Mouse (Mus musculus): ENCODE measurements around the gene Rac2. TPM values are rescaled to one million over a fixed set of nuclear protein-coding genes. Genes with fewer than 3 reads are reported as not detected.

Rac2 gene
- total and polyA plus RNA-seq, 2 experiments, result 2.8 to 35.9 TPM

- DNase-seq (ENCODE audit: extremely low read depth, low read depth, low spot score), result no peak
- Histone ChIP-seq H3K36me3 (ENCODE audit: control insufficient read depth, insufficient read depth, low read length) (no peaks in the 10 kb centered on the region), H3K79me2 (ENCODE audit: control insufficient read depth, insufficient read depth, low read length) (no peaks in the 10 kb centered on the region), H3K9ac (ENCODE audit: low read depth, low read length) (no peak overlapping the region), H3K4me1 (ENCODE audit: control insufficient read depth, insufficient read depth, low read length) (no peaks in the 10 kb centered on the region), H3K4me3 (ENCODE audit: insufficient read depth, low read depth, low read length) (peak overlapping the region; percentile 16; the same call in 1 of the 2 replicates), H3K27ac (replicated peaks; ENCODE audit: insufficient read depth, low read depth, low read length) (peak overlapping the region; percentile 12; the same call in 1 of the 2 replicates), H3K27me3 (ENCODE audit: control insufficient read depth, insufficient read depth, low read length) (no peaks in the 10 kb centered on the region)
- WGBS, result 77% methylated on average over 4 of the region's 4 CpGs
- TF ChIP-seq POLR2A (IDR thresholded peaks at IDR 0.05; ENCODE audit: extremely low read depth, insufficient read depth, low read length) (no peak), CTCF (IDR thresholded peaks at IDR 0.05; ENCODE audit: low read depth, low read length) (no peak)
Measured at GRCm38 (mm10) chr15:78597729-78598128, 25.1 kb upstream of the Rac2 start.

- H3K36me3 ChIP-seq (ENCODE audit: control insufficient read depth, insufficient read depth, low read length), result no peaks in the 10 kb centered on the region
- 76% methylated on average over 7 of the region's 7 CpGs for WGBS
- no peak for TF ChIP-seq CTCF (IDR thresholded peaks at IDR 0.05; ENCODE audit: low read depth, low read length)
- TF ChIP-seq POLR2A (IDR thresholded peaks at IDR 0.05; ENCODE audit: extremely low read depth, insufficient read depth, low read length), result no peak
- DNase-seq (ENCODE audit: extremely low read depth, low read depth, low spot score), result no peak
- H3K9ac ChIP-seq (ENCODE audit: low read depth, low read length), result peak within 1 kb of the TSS; percentile 21; the same call in 1 of the 2 replicates
- no peaks in the 10 kb centered on the region for H3K79me2 ChIP-seq (ENCODE audit: control insufficient read depth, insufficient read depth, low read length)
- H3K4me1 ChIP-seq (ENCODE audit: control insufficient read depth, insufficient read depth, low read length), result no peaks in the 10 kb centered on the region
- H3K4me3 ChIP-seq (ENCODE audit: insufficient read depth, low read depth, low read length), result peak within 1 kb of the TSS; percentile 55
- H3K27ac ChIP-seq (replicated peaks; ENCODE audit: insufficient read depth, low read depth, low read length), result peak within 1 kb of the TSS; percentile 14
- no peaks in the 10 kb centered on the region for H3K27me3 ChIP-seq (ENCODE audit: control insufficient read depth, insufficient read depth, low read length)
Measured at GRCm38 (mm10) chr15:78596914-78597313, 24.3 kb upstream of the Rac2 start, which contains the start of gene Cyth4. Gene Cyth4, plus strand, starts transcription at chr15:78597047.

GRCm38 (mm10) chr15:78596504-78596903 is 23.9 kb upstream of the Rac2 start:
- WGBS, result 80% methylated on average over 6 of the region's 6 CpGs

GRCm38 (mm10) chr15:78595468-78595867 is 22.9 kb upstream of the Rac2 start:
- no peaks in the 10 kb centered on the region for H3K27me3 ChIP-seq (ENCODE audit: control insufficient read depth, insufficient read depth, low read length)
- H3K36me3 ChIP-seq (ENCODE audit: control insufficient read depth, insufficient read depth, low read length), result no peaks in the 10 kb centered on the region
- H3K79me2 ChIP-seq (ENCODE audit: control insufficient read depth, insufficient read depth, low read length), result no peaks in the 10 kb centered on the region
- no peak overlapping the region for H3K4me3 ChIP-seq (ENCODE audit: insufficient read depth, low read depth, low read length)
- H3K9ac ChIP-seq (ENCODE audit: low read depth, low read length), result no peak overlapping the region
- H3K4me1 ChIP-seq (ENCODE audit: control insufficient read depth, insufficient read depth, low read length), result no peaks in the 10 kb centered on the region
- no peak overlapping the region for H3K27ac ChIP-seq (replicated peaks; ENCODE audit: insufficient read depth, low read depth, low read length)
- 76% methylated on average over 5 of the region's 5 CpGs for WGBS
- DNase-seq (ENCODE audit: extremely low read depth, low read depth, low spot score), result no peak
- TF ChIP-seq CTCF (IDR thresholded peaks at IDR 0.05; ENCODE audit: low read depth, low read length), result 0 out of 2 replicates have a peak, but pooled peaks have one; percentile 17
- no peak for TF ChIP-seq POLR2A (IDR thresholded peaks at IDR 0.05; ENCODE audit: extremely low read depth, insufficient read depth, low read length)

More at GRCm38 (mm10) chr15:78596504-78596903, 23.9 kb upstream of the Rac2 start:
- no peaks in the 10 kb centered on the region for H3K4me1 ChIP-seq (ENCODE audit: control insufficient read depth, insufficient read depth, low read length)
- no peaks in the 10 kb centered on the region for H3K79me2 ChIP-seq (ENCODE audit: control insufficient read depth, insufficient read depth, low read length)
- H3K9ac ChIP-seq (ENCODE audit: low read depth, low read length), result no peak overlapping the region
- H3K36me3 ChIP-seq (ENCODE audit: control insufficient read depth, insufficient read depth, low read length), result no peaks in the 10 kb centered on the region
- DNase-seq (ENCODE audit: extremely low read depth, low read depth, low spot score), result no peak
- no peak overlapping the region for H3K4me3 ChIP-seq (ENCODE audit: insufficient read depth, low read depth, low read length)
- no peak for TF ChIP-seq CTCF (IDR thresholded peaks at IDR 0.05; ENCODE audit: low read depth, low read length)
- TF ChIP-seq POLR2A (IDR thresholded peaks at IDR 0.05; ENCODE audit: extremely low read depth, insufficient read depth, low read length), result no peak
- H3K27me3 ChIP-seq (ENCODE audit: control insufficient read depth, insufficient read depth, low read length), result no peaks in the 10 kb centered on the region
- H3K27ac ChIP-seq (replicated peaks; ENCODE audit: insufficient read depth, low read depth, low read length), result peak overlapping the region; percentile 14; the same call in 1 of the 2 replicates

- WGBS, result 79% methylated on average over 2 of the region's 2 CpGs
- TF ChIP-seq CTCF (IDR thresholded peaks at IDR 0.05; ENCODE audit: low read depth, low read length) (no peak), POLR2A (IDR thresholded peaks at IDR 0.05; ENCODE audit: extremely low read depth, insufficient read depth, low read length) (no peak)
Measured at GRCm38 (mm10) chr15:78594831-78595230, 22.2 kb upstream of the Rac2 start.

GRCm38 (mm10) chr15:78593896-78594425 is 21.4 kb upstream of the Rac2 start:
- TF ChIP-seq POLR2A (IDR thresholded peaks at IDR 0.05; ENCODE audit: extremely low read depth, insufficient read depth, low read length) (no peak), CTCF (IDR thresholded peaks at IDR 0.05; ENCODE audit: low read depth, low read length) (no peak)
- 91% methylated on average over 7 of the region's 7 CpGs for WGBS

More at GRCm38 (mm10) chr15:78594831-78595230, 22.2 kb upstream of the Rac2 start:
- Histone ChIP-seq H3K4me3 (ENCODE audit: insufficient read depth, low read depth, low read length) (no peak overlapping the region), H3K79me2 (ENCODE audit: control insufficient read depth, insufficient read depth, low read length) (no peaks in the 10 kb centered on the region), H3K27me3 (ENCODE audit: control insufficient read depth, insufficient read depth, low read length) (no peaks in the 10 kb centered on the region), H3K9ac (ENCODE audit: low read depth, low read length) (no peak overlapping the region), H3K36me3 (ENCODE audit: control insufficient read depth, insufficient read depth, low read length) (no peaks in the 10 kb centered on the region), H3K27ac (replicated peaks; ENCODE audit: insufficient read depth, low read depth, low read length) (no peak overlapping the region), H3K4me1 (ENCODE audit: control insufficient read depth, insufficient read depth, low read length) (no peaks in the 10 kb centered on the region)
- no peak for DNase-seq (ENCODE audit: extremely low read depth, low read depth, low spot score)

More at GRCm38 (mm10) chr15:78593896-78594425, 21.4 kb upstream of the Rac2 start:
- H3K4me3 ChIP-seq (ENCODE audit: insufficient read depth, low read depth, low read length), result no peak overlapping the region
- H3K9ac ChIP-seq (ENCODE audit: low read depth, low read length), result no peak overlapping the region
- no peaks in the 10 kb centered on the region for H3K4me1 ChIP-seq (ENCODE audit: control insufficient read depth, insufficient read depth, low read length)
- H3K27ac ChIP-seq (replicated peaks; ENCODE audit: insufficient read depth, low read depth, low read length), result no peak overlapping the region
- H3K79me2 ChIP-seq (ENCODE audit: control insufficient read depth, insufficient read depth, low read length), result no peaks in the 10 kb centered on the region
- H3K27me3 ChIP-seq (ENCODE audit: control insufficient read depth, insufficient read depth, low read length), result no peaks in the 10 kb centered on the region
- no peak for DNase-seq (ENCODE audit: extremely low read depth, low read depth, low spot score)
- H3K36me3 ChIP-seq (ENCODE audit: control insufficient read depth, insufficient read depth, low read length), result no peaks in the 10 kb centered on the region
